Mouse (Mus musculus) midbrain, postnatal 0 days (tissue): ENCODE results near the gene Commd1. TPM values are rescaled to one million over a fixed set of nuclear protein-coding genes. Genes with fewer than 3 reads are reported as not detected.

Experiments
- ATAC-seq: fragments of 200-750 bp; cut with Nextera tagmentation; 2 replicates; pipeline ENCODE4 v1.8.0; 2017; ENCODE audit warnings: moderate number of reproducible peaks, mild to moderate bottlenecking, moderate TSS enrichment, moderate library complexity; ENCODE audit not compliant: low FRiP score
- DNase-seq: peaks from one replicate; pipeline ENCODE4 v3.0.0-alpha.2; 2015; ENCODE audit warnings: low spot score
- H3K27ac ChIP-seq: fragments of 300-500 bp; sonication (generic); 2 replicates; pipeline ENCODE4 v1.5.1; 2014; ENCODE audit warnings: low read depth, mild to moderate bottlenecking, low read length, mixed read lengths
- H3K27me3 ChIP-seq: fragments of 300-500 bp; sonication (generic); 2 replicates; pipeline ENCODE4 v1.6.1; 2014; ENCODE audit warnings: low read length, control low read depth, mixed read lengths; ENCODE audit not compliant: insufficient read depth
- H3K36me3 ChIP-seq: fragments of 300-500 bp; sonication (generic); 2 replicates; pipeline ENCODE4 v1.6.1; 2014; ENCODE audit warnings: low read length, control low read depth, mixed read lengths; ENCODE audit not compliant: insufficient read depth
- H3K4me1 ChIP-seq: fragments of 300-500 bp; sonication (generic); 2 replicates; pipeline ENCODE4 v1.6.1; 2014; ENCODE audit warnings: mild to moderate bottlenecking, control low read depth, antibody characterized with exemption, low read length, mixed read lengths; ENCODE audit not compliant: insufficient read depth
- H3K4me2 ChIP-seq: fragments of 300-500 bp; sonication (generic); 2 replicates; pipeline ENCODE4 v1.6.1; 2014; ENCODE audit warnings: low read depth, mild to moderate bottlenecking, low read length, mixed read lengths; ENCODE audit not compliant: poor library complexity, severe bottlenecking
- H3K4me3 ChIP-seq: fragments of 300-500 bp; sonication (generic); 2 replicates; pipeline ENCODE4 v1.5.1; 2014; ENCODE audit warnings: low read depth, mild to moderate bottlenecking, low read length, moderate library complexity
- H3K9ac ChIP-seq: fragments of 300-500 bp; sonication (generic); replicated peaks from 2 replicates; pipeline ENCODE4 v1.6.1; 2014; ENCODE audit warnings: mild to moderate bottlenecking, low read length, moderate library complexity, mixed read lengths; ENCODE audit not compliant: poor library complexity, severe bottlenecking
- H3K9me3 ChIP-seq: fragments of 300-500 bp; sonication (generic); 2 replicates; pipeline ENCODE4 v1.6.1; 2016; ENCODE audit warnings: low read length, control low read depth
- CTCF ChIP-seq: IDR thresholded peaks from 2 replicates; pipeline ENCODE4 v1.5.1; 2016; ENCODE audit warnings: antibody characterized with exemption, mild to moderate bottlenecking
- WGBS: fragments of 180-500 bp; shearing (Covaris S2); extraction: QIAGEN DNeasy Blood & Tissue Kit; methylation state at CpG from one replicate; pipeline ENCODE4 v1.1.7; 2014; 5-methylcytosine and 5-hydroxymethylcytosine counted together
- polyA plus RNA-seq: library from polyadenylated mRNA; unstranded; fragments of >200 nt; fragmentation: Nextera tagmentation; extraction: Ambion mirVana; gene quantifications from 2 replicates; pipeline ENCODE4 v1.2.1, GENCODE M21; 2015
- total RNA-seq: library from RNA; depleted of rRNA; stranded (reverse); fragments of >200 nt; gene quantifications from 2 replicates; pipeline ENCODE4 v1.2.3, GENCODE M21; 2014

The Commd1 gene
- total and polyA plus RNA-seq, 2 experiments from 2014 or later, result 23.5 to 221 TPM

DNA sequence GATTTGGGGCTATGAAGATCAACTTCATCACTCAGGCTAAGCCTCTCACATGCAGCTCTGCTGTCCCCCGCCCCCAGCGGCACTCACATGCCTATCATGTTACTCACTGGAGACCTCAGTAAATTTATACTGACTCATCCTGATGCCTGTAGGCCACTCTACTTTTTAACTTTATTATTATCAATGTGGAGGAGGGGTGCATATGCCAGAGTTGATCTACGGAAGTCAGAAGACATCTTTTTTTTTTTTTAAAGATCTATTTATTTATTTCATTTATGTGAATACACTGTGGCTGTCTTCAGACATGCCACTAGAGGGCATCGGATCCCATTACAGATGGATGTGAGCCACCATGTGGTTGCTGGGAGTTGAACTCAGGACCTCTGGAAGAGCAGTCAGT lies 16.7 kb downstream of the Commd1 start:
- no peak for ATAC-seq
- H3K4me3 ChIP-seq, result no peak overlapping the region
- no peak for DNase-seq
- H3K27ac ChIP-seq, result no peak overlapping the region
- H3K36me3 ChIP-seq, result no peaks in the 10 kb centered on the region
- H3K9me3 ChIP-seq, result 0 out of 2 replicates have a peak, but pooled peaks cover 4% of the 10 kb centered on the region
- TF ChIP-seq CTCF, result peak; percentile 60
- no peak overlapping the region for H3K4me2 ChIP-seq
- WGBS, result 79% methylated on average over 4 of the region's 4 CpGs
- H3K4me1 ChIP-seq, result no peaks in the 10 kb centered on the region
- H3K9ac ChIP-seq, result no peak overlapping the region
- no peaks in the 10 kb centered on the region for H3K27me3 ChIP-seq

DNA sequence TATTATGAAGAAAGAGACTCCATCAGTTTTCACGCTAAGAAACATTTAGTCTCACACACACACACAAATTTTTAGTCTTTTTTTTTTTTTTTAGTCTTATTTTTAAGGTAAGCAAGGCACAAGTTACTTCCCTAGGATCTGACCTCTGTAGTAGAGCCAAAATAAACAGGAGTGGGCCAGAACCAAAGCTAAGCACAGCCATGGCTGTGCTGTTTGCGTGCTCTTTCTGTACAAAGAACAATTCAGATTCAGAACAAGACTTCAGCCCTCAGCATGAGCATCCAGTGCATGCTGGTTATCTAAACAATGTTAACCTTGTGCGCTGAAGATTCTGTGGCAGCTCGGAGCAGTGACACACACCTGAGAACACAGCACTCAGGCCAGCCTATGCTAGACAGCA lies 17.8 kb downstream of the Commd1 start:
- no peak overlapping the region for H3K4me2 ChIP-seq
- H3K27ac ChIP-seq, result no peak overlapping the region
- H3K9me3 ChIP-seq, result 0 out of 2 replicates have a peak, but pooled peaks cover 4% of the 10 kb centered on the region
- no peaks in the 10 kb centered on the region for H3K27me3 ChIP-seq
- H3K4me3 ChIP-seq, result no peak overlapping the region
- no peaks in the 10 kb centered on the region for H3K4me1 ChIP-seq
- H3K36me3 ChIP-seq, result no peaks in the 10 kb centered on the region
- TF ChIP-seq CTCF, result no peak
- WGBS, result 81% methylated on average over 4 of the region's 4 CpGs
- H3K9ac ChIP-seq, result no peak overlapping the region
- ATAC-seq (no peak), DNase-seq (no peak)

- WGBS, result 93% methylated on average over 1 of the region's 1 CpGs
- ATAC-seq, result no peak; the same call in 1 of the 2 replicates
Measured at GRCm38 (mm10) chr11:22962101-22962500, 20.1 kb downstream of the Commd1 start.

GRCm38 (mm10) chr11:22957791-22958374 lies 24.3 kb downstream of the Commd1 start:
- no peak for DNase-seq
- Histone ChIP-seq H3K27me3 (no peaks in the 10 kb centered on the region), H3K27ac (no peak overlapping the region), H3K4me1 (no peaks in the 10 kb centered on the region), H3K36me3 (no peaks in the 10 kb centered on the region), H3K4me3 (no peak overlapping the region), H3K9me3 (no peaks in the 10 kb centered on the region), H3K4me2 (no peak overlapping the region), H3K9ac (no peak overlapping the region)
- TF ChIP-seq CTCF, result peak; percentile 65
- 92% methylated on average over 4 of the region's 4 CpGs for WGBS
- no peak for ATAC-seq

More at GRCm38 (mm10) chr11:22962101-22962500, 20.1 kb downstream of the Commd1 start:
- H3K27ac ChIP-seq, result no peak overlapping the region
- H3K9ac ChIP-seq, result no peak overlapping the region
- no peak for TF ChIP-seq CTCF
- DNase-seq, result no peak
- H3K4me2 ChIP-seq, result no peak overlapping the region
- no peak overlapping the region for H3K4me3 ChIP-seq
- H3K27me3 ChIP-seq, result no peaks in the 10 kb centered on the region
- H3K36me3 ChIP-seq, result no peaks in the 10 kb centered on the region
- no peaks in the 10 kb centered on the region for H3K4me1 ChIP-seq
- no peaks in the 10 kb centered on the region for H3K9me3 ChIP-seq

DNA sequence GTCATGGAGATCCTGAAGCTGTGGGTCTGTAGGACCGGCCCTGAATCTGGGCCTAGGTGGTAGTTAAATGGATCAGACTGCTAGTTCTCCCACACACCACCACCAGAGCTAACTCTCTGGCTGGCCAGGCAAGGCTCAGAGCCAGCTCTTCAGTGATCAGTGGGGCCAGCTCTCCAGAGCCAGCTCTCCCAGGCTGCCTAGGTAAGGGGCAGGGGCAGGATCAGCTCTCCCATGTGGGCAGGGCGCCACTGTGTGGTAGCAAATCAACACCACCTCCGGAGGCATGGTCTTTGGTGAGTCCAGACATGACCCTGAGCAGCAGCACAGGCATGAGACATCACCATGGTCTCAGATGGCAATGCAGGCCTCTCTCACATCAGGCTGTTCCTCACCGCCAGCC lies 25.4 kb downstream of the Commd1 start:
- TF ChIP-seq CTCF, result peak; percentile 64
- no peaks in the 10 kb centered on the region for H3K9me3 ChIP-seq
- DNase-seq (peak; percentile 52), ATAC-seq (no peak)
- H3K4me3 ChIP-seq, result no peak overlapping the region
- 77% methylated on average over 4 of the region's 4 CpGs for WGBS
- no peak overlapping the region for H3K27ac ChIP-seq
- no peak overlapping the region for H3K4me2 ChIP-seq
- H3K36me3 ChIP-seq, result no peaks in the 10 kb centered on the region
- no peaks in the 10 kb centered on the region for H3K4me1 ChIP-seq
- no peaks in the 10 kb centered on the region for H3K27me3 ChIP-seq
- no peak overlapping the region for H3K9ac ChIP-seq

DNA sequence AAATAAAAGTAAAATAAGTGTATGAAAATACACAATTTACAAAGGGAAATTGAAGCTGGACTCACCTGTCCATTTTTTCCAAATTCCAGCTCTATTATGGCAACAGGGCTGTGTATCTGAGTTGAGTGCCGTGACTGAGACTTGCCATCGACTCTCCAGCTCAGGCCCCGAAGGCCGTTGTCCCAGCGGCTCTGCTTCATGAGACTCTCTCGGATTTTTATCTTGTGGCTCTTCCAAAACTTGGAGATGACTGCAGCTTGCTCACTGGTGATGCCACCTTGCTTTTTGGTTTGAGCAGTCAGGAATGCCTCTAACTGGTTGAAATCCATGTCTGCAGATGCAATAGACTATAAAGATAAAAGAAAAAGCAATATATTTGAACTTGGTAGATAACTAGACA lies 25.8 kb downstream of the Commd1 start:
- TF ChIP-seq CTCF, result no peak

More for the DNA sequence above, 25.8 kb downstream of the Commd1 start:
- no peak for ATAC-seq
- Histone ChIP-seq H3K27ac (no peak overlapping the region), H3K4me2 (no peak overlapping the region), H3K4me3 (no peak overlapping the region), H3K4me1 (no peaks in the 10 kb centered on the region), H3K9ac (no peak overlapping the region), H3K36me3 (no peaks in the 10 kb centered on the region), H3K27me3 (no peaks in the 10 kb centered on the region), H3K9me3 (no peaks in the 10 kb centered on the region)
- DNase-seq, result no peak
- 96% methylated on average over 6 of the region's 6 CpGs for WGBS
